Mouse (Mus musculus): ENCODE measurements around the gene Tmie. TPM values are rescaled to one million over a fixed set of nuclear protein-coding genes. Genes with fewer than 3 reads are reported as not detected.
"Not testable (repeated sequence)": the region's sequence is repeated elsewhere in the genome, so short reads cannot be mapped to it uniquely, and the experiment has no call there.

The Tmie gene
- total RNA-seq, 2 experiments from 2014 or later, result 2.1 to 4.7 TPM

DNA sequence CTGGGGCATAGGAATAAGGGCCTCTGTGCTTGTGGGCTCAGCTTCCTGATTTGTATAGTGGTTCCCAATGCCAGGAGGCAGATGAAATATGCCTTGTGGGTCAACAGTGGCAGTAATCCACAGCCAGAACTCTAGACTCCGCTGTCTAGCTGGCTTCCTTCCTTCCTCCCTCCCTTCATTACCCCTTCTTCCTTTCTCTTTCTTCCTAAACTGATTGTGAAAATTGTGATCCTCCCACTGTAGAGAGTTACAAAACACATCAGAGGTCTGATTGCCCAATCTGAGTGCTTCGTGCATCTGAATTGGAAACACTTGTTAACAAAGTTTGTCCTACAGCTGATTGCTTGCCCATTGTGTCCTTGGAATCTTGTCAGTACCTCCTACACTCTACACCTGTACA is 38.5 kb downstream of the Tmie start:
- DNase-seq (ENCODE audit: low spot score in 2 of 2), result no peak

GRCm38 (mm10) chr9:110840905-110841304 is 39.0 kb downstream of the Tmie start:
- DNase-seq (ENCODE audit: low spot score in 2 of 2), result no peak

DNA sequence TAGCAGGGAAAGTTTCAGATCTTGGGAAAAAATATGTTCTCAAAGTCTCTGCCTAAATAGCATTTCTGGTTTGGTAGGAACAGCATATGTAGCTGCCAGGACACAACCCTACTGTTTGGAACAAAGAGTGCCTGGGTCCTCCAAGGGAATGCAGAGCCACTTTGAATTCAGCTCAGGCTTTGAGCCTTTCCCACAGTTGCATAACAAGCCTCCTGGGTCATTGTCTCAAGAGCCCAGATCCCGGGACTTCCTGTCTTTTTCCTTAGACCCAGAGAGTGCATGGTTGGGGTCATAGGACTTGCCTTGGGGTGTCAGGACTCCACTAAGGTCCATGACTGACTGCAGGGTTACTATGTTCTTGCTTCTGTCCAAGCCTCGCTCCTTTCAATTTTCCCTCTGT is 43.8 kb downstream of the Tmie start:
- DNase-seq (ENCODE audit: low spot score in 2 of 2), result no peak

DNA sequence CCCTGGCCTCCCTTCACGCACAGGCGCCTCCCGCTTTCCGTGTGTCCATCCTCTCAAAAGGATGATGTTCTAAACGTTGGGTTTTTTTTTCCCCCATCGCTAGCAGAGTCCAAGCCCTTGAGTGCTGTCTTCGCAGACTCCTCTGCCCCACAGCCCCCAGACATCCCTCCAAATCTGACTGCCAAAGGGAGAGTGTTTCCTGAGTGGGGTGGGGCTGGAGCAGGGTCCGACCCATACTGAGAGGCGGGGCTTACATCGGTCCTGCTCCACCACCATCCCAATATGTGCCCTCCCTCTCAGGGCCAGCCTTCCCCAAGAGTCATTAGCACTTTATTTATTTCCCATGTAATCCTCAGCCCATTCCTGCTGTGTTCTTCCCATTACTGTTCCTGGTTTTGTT is 45.0 kb downstream of the Tmie start:
- DNase-seq (ENCODE audit: low spot score in 2 of 2), result no peak

DNA sequence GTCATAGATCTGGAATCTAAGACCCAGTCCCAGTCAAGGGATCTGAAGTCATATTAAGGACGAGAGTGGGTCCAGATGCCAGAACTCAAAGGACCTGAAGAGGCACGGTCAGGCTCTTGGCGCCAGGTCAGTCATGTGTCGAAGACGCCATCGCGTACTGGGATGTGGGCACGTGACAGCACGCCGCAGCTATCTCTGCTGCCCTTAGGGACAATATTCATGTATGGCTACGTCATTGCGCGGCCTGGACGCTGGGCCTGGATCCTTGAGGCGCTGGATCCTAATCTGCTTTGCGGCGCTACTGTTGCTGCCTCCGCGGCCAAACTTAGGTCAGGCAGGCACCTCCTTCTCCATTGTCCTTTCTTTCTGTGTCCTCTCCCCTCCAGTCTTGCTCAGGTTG is 45.5 kb downstream of the Tmie start, which contains the start of gene Prss45:
Prss45 (plus strand) TSS at position 178 of the 400 bp plus-strand sequence.
- no peak for DNase-seq (ENCODE audit: low spot score in 2 of 2)

DNA sequence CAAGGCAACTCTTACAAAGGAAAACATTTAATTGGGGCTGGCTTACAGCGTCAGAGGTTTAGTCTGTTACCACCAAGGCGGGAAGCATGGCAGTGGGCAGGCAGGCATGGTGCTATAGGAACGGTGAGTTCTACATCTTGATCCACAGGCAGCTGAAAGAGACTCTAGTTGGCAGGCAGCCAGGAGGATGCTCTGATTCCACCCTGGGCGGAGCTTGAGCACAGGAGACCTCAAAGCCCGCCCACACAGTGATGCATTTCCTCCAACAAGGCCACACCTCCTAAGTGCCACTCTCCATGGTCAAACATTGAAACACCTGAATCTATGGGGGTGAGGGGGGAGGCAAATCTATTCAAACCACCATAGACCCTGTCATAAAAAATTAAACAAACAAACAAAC is 46.9 kb downstream of the Tmie start:
- DNase-seq (ENCODE audit: low spot score in 2 of 2), result no peak

DNA sequence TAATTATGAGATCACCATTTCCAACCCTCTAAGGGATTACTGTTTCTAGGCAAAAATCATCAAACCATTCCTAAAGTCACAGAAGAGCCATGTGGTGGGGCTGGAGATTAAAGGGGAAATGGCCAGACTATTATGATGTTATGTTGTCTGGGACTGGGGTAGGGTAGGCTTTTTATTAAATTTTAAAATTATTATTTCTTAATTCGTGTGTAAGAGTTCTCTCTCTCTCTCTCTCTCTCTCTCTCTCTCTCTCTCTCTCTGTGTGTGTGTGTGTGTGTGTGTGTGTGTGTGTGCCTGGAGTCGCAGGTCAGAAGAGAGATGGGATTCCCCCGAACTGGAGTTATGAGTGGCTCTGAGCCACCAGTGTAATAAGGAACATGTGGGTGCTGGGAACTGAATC is 53.5 kb downstream of the Tmie start, which contains the start of gene Prss43:
Prss43 (plus strand) TSS at position 301 of the 400 bp plus-strand sequence.
- no peak for DNase-seq (ENCODE audit: low spot score in 2 of 2)

DNA sequence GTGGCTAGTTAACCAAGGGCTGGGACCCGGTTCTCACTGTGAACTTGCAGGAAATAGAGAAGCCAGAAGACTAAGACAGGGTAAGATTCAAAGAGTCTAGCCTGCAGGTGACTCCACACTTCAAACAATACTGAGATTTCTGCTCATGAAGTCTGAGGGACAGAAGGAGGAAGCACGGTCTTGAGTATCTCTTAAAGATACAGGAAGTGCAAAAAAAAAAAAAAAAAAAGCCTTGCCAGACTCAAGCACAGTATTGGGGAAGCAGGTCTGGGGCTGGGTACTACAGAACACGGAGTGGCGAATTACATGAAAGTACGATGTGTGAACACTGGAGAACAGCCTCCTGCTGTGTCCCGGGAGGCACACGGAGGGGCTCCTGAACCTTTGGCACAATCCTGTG is 54.1 kb downstream of the Tmie start:
- DNase-seq (ENCODE audit: low spot score in 2 of 2), result no peak

DNA sequence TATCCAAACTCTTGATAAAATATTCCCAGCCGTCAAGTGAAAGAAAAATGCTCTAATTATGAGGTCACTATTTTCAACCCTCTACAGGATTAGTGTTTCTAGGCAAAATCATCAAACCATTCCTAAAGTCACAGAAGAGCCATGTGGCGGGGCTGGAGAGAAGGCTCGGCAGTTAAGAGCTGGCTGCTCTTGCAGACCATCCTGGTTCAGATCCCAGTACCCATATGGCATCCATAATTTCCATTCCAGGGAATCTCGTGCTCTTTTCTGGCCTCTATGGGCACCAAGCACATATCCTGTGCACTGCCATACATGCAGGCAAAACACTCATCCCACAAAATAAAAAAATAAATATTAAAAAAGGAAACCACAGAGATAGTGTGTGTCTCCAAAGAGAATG is 54.5 kb downstream of the Tmie start:
- no peak for DNase-seq (ENCODE audit: low spot score in 2 of 2)

DNA sequence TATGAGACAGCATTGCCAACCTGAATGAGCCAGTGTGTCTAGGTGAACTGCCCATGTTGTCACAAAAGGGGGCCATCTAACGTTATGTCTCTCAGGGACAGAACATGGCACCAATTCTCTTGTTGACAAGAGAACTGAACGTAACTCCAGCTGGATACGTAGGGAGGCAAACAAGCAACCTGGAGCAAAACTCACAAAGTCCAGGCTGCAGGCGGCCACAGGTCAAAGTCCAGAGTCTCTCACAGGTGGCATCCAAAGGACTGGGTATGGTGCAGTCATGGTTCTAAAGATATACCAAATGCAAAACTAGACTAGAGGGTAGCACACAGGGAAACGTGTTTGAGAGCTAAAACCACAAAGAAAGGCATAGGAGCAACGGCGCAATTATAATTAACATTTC is 58.5 kb downstream of the Tmie start:
- no peak for DNase-seq (ENCODE audit: low spot score in 2 of 2)

DNA sequence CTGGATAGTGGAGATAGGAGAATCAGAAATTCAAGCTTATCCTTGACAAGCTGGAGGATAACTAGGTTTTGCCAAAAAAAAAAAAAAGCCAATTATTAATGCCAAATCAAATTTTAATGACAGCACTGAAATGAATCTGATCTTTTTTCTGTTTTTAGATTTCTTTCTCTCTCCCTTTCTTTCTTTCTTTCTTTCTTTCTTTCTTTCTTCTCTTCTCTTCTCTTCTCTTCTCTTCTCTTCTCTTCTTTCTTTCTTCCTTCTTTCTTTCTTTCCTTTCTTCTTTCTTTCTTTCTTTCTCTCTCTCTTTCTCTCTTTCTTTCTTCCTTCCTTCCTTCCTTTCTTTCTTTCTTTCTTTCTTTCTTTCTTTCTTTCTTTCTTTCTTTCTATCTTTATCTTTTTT is 59.4 kb downstream of the Tmie start:
- not testable (repeated sequence) for DNase-seq (ENCODE audit: low spot score in 2 of 2)

Small RNA genes within 50 kb of the gene (microRNA-seq; reads per million reads assigned to microRNA genes)
- gene Gm24269 (ENCODE audit: borderline number of aligned reads in 2 of 2), result 0 reads per million in 2 experiments

Other genes with a start within 250 kb of the Tmie start
- gene Nbeal2, start 226.0 kb downstream of the Tmie start, total RNA-seq (2021), result 1 to 10 TPM; 8.5 to 9.8 TPM
- gene Ccdc12, start 223.6 kb downstream of the Tmie start, total RNA-seq (2021), result 10 to 100 TPM; 49.6 to 52.2 TPM
- 1 to 10 TPM in 1 of 2 experiments, under 1 TPM in 1; 0.93 to 4.1 TPM for gene Myl3, start 138.3 kb downstream of the Tmie start, total RNA-seq (2021)
- 10 to 100 TPM; 11.3 to 34.2 TPM for gene Pth1r, start 133.0 kb downstream of the Tmie start, total RNA-seq (2021)
- not detected for gene Prss42, start 81.9 kb downstream of the Tmie start, total RNA-seq (2021)
- not detected for gene Prss44, start 66.1 kb downstream of the Tmie start, total RNA-seq (2021)
- gene Prss43, start 53.4 kb downstream of the Tmie start, total RNA-seq (2021), result not detected
- gene Prss45, start 45.5 kb downstream of the Tmie start, total RNA-seq (2021), result not detected
- not detected for gene Prss46, start 35.6 kb downstream of the Tmie start, total RNA-seq (2021)
- gene Prss50, start 22.1 kb downstream of the Tmie start, total RNA-seq (2021), result not detected
- gene Als2cl, start 243 bp downstream of the Tmie start, total RNA-seq (2021), result 10 to 100 TPM; 16.5 to 32.6 TPM
- not detected for gene Fam240a, start 36.7 kb upstream of the Tmie start, total RNA-seq (2021)
- gene Tdgf1, start 66.0 kb upstream of the Tmie start, total RNA-seq (2021), result not detected
- 10 to 100 TPM in 1 of 2 experiments, 1 to 10 TPM in 1; 4.0 to 10.4 TPM for gene Lrrc2, start 71.4 kb upstream of the Tmie start, total RNA-seq (2021)
- gene Rtp3, start 110.5 kb upstream of the Tmie start, total RNA-seq (2021), result 1 to 10 TPM; 3.8 to 5.4 TPM
- 1 to 10 TPM; 1.2 to 1.7 TPM for gene Ltf, start 139.2 kb upstream of the Tmie start, total RNA-seq (2021)
- gene Ccrl2, start 177.4 kb upstream of the Tmie start, total RNA-seq (2021), result 10 to 100 TPM in 1 of 2 experiments, 1 to 10 TPM in 1; 9.3 to 10.2 TPM
- 10 to 100 TPM; 48.8 to 58.4 TPM for gene Lrrfip2, start 237.5 kb upstream of the Tmie start, total RNA-seq (2021)